ENCODE assay signal across 9 mouse cellular contexts in the genomic region with DNA sequence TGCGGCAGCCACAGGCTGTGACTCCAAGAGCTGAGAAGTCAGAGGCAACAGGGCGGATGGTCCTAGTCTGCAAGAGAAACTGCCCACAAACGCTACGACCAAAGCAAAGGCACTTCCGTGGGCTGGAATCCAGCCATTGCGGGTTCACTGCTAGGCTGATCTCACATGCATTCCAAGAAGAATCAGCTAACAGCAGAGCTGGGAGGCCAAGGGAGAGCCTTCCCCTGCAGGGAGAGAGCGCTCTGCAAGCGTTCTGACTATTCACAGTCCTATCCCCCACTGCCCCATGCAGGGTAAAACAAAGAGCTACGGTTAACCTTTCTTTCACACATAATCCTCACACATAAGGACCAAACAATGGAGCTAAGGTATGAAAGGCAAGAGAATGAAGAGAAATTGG. TPM values are rescaled to one million over a fixed set of nuclear protein-coding genes. Genes with fewer than 3 reads are reported as not detected.
DNase-seq lines count a peak whose midpoint lies in the region; ATAC-seq lines count a peak whose summit lies in the region.
"Had no signal": no experiment of that assay in that cellular context is flagged by ENCODE, and none has a peak within 500 bp of the region (broad histone marks: within the 10 kb centered on the region; RNA-seq: fewer than 3 reads in every experiment).

No protein-coding gene starts in this region.

- H3K27ac ChIP-seq in heart, embryonic 13.5 days (replicated peaks), result peak overlapping the region; percentile 83
- H3K27ac ChIP-seq in limb, embryonic 12.5 days, result peak overlapping the region; percentile 46; the same call in 1 of the 2 replicates

- H3K4me1 ChIP-seq in heart, embryonic 13.5 days, result peaks cover 49% of the 10 kb centered on the region
- peaks cover 25% of the 10 kb centered on the region for H3K4me1 ChIP-seq in limb, embryonic 12.5 days (replicated peaks)

- peak overlapping the region; percentile 72 for H3K9ac ChIP-seq in heart, embryonic 13.5 days
- H3K9ac ChIP-seq in limb, embryonic 12.5 days (replicated peaks), result no peak overlapping the region

- H3K9me3 ChIP-seq in heart, embryonic 13.5 days, result no peaks in the 10 kb centered on the region
- H3K9me3 ChIP-seq in limb, embryonic 12.5 days, result no peaks in the 10 kb centered on the region

- H3K36me3 ChIP-seq in heart, embryonic 13.5 days, result peaks cover 77% of the 10 kb centered on the region
- peaks cover 55% of the 10 kb centered on the region for H3K36me3 ChIP-seq in limb, embryonic 12.5 days

- H3K4me3 ChIP-seq in heart, embryonic 13.5 days, result no peak overlapping the region
- no peak overlapping the region for H3K4me3 ChIP-seq in limb, embryonic 12.5 days (replicated peaks)

- ATAC-seq in heart, embryonic 13.5 days (ENCODE audit: extremely low read depth, insufficient number of reproducible peaks, low FRiP score, low TSS enrichment), result no peak
- ATAC-seq in limb, embryonic 12.5 days (ENCODE audit: insufficient number of reproducible peaks, insufficient read depth, low FRiP score, low TSS enrichment, low read depth), result no peak
- ATAC-seq in CD4-positive, CD25-positive, alpha-beta regulatory T cell, adult 4 months, result no peak

- WGBS in heart, embryonic 13.5 days, result 21% methylated on average over 9 of the region's 9 CpGs
- 42% methylated on average over 9 of the region's 9 CpGs for WGBS in limb, embryonic 12.5 days

- DNase-seq in 3T3-L1 (ENCODE audit: low read depth, low spot score), result peak; percentile 72
- peak; percentile 68 for DNase-seq in Muller cell, postnatal 12 days (ENCODE audit: inconsistent ontology term)
- no peak for DNase-seq in cerebellum, adult 9-11 months
- DNase-seq in adrenal gland, postnatal 14 days, result no peak
- no peak for DNase-seq in right cerebral cortex, adult 18-20 months
- DNase-seq: gastrocnemius, postnatal 25 days had no signal

- no peaks in the 10 kb centered on the region for H3K27me3 ChIP-seq in heart, embryonic 13.5 days (replicated peaks)
- H3K27me3 ChIP-seq in limb, embryonic 12.5 days, result no peaks in the 10 kb centered on the region

- H3K4me2 ChIP-seq in heart, embryonic 13.5 days, result peak overlapping the region; percentile 6
- no peak overlapping the region for H3K4me2 ChIP-seq in limb, embryonic 12.5 days

RNA-seq across cellular contexts. Expression of gene Crtc3, which starts 56.6 kb away (rescaled TPM):
- polyA plus RNA-seq in heart, embryonic 13.5 days (2015; fragmentation: Nextera tagmentation; extraction: Ambion mirVana), result 14.9 and 16.6 TPM in 2 replicates
- polyA plus RNA-seq in limb, embryonic 12.5 days (2016; fragmentation: Nextera tagmentation; extraction: Ambion mirVana), result 18.5 and 22.4 TPM in 2 replicates
- 10 to 100 TPM; 17.1 to 21.3 TPM for polyA plus RNA-seq in CD4-positive, CD25-positive, alpha-beta regulatory T cell, adult 4 months (2017; shearing (Covaris generic))
- total RNA-seq in adrenal gland, postnatal 14 days (2021), result 22.5 and 29.0 TPM in 2 replicates

Comparison
In these comparisons a context has a peak if more than half of its experiments do, and no peak if none do; other contexts are left out.
1. DNase-seq: peak in 3T3-L1 (single experiment) and Muller cell, postnatal 12 days (single experiment); none in cerebellum, adult 9-11 months (single experiment), adrenal gland, postnatal 14 days (single experiment) and right cerebral cortex, adult 18-20 months (single experiment).